9 mouse cellular contexts compared by ENCODE assay signal in the genomic region with DNA sequence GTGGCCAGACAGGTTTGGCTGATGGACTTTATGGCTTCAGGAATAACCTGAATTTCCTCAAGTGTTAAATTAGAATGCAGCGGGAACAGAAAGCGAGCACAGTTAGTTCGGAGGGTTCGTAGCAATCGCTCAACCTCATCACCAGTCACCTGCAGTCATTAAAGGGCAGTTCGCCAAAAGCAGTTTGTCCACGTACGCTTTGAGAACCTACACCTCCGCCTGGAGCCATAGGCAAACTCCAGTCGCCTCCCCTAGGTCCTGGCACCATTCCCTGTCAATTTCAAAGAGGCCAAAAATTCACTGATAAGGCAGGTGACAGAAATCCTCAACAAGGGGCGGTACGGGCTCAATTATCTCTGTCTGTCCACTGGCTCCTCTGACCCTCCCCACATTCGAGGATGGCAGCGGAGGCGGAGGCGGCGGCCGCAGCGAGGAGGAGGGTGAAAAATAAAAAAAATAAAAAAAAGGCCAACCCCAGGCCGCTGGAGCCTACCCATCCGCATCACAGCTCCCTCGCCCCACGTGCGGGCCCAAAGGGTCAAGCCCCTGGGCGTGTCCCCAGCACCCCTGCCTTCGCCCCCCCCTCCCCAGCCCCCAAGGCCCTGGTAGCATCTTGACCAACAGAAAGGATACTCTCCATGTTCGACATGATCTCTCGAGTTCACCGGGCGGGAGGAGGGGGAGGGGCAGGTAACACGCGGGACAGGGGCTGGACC. TPM values are rescaled to one million over a fixed set of nuclear protein-coding genes. Genes with fewer than 3 reads are reported as not detected.
DNase-seq lines count a peak whose midpoint lies in the region; ATAC-seq lines count a peak whose summit lies in the region.
"Had no signal": no experiment of that assay in that cellular context is flagged by ENCODE, and none has a peak within 500 bp of the region (broad histone marks: within the 10 kb centered on the region; RNA-seq: fewer than 3 reads in every experiment).

No protein-coding gene starts in this region.

- 12% methylated on average over 31 of the region's 32 CpGs for WGBS in intestine, embryonic 16.5 days
- WGBS in limb, embryonic 13.5 days: 18% methylated on average over 32 of the region's 32 CpGs
- WGBS in midbrain, embryonic 15.5 days: 22% methylated on average over 32 of the region's 32 CpGs
- WGBS in stomach, embryonic 15.5 days: 21% methylated on average over 32 of the region's 32 CpGs

- no peaks in the 10 kb centered on the region for H3K9me3 ChIP-seq in intestine, embryonic 16.5 days (ENCODE audit: control insufficient read depth, low read length)
- H3K9me3 ChIP-seq in limb, embryonic 13.5 days: no peaks in the 10 kb centered on the region
- H3K9me3 ChIP-seq in midbrain, embryonic 15.5 days: no peaks in the 10 kb centered on the region
- H3K9me3 ChIP-seq in stomach, embryonic 15.5 days: no peaks in the 10 kb centered on the region

- peak overlapping the region; percentile 51 for H3K4me2 ChIP-seq in intestine, embryonic 16.5 days (ENCODE audit: low read depth, low read length)
- peak overlapping the region; percentile 60 for H3K4me2 ChIP-seq in limb, embryonic 13.5 days (replicated peaks)
- H3K4me2 ChIP-seq in midbrain, embryonic 15.5 days: peak overlapping the region; percentile 52
- peak overlapping the region; percentile 49 for H3K4me2 ChIP-seq in stomach, embryonic 15.5 days

- H3K27me3 ChIP-seq in intestine, embryonic 16.5 days (replicated peaks; ENCODE audit: control insufficient read depth, insufficient read depth, low read length): no peaks in the 10 kb centered on the region
- H3K27me3 ChIP-seq in limb, embryonic 13.5 days: no peaks in the 10 kb centered on the region
- H3K27me3 ChIP-seq in midbrain, embryonic 15.5 days (replicated peaks): no peaks in the 10 kb centered on the region
- no peaks in the 10 kb centered on the region for H3K27me3 ChIP-seq in stomach, embryonic 15.5 days (replicated peaks)

- H3K4me3 ChIP-seq in intestine, embryonic 16.5 days (ENCODE audit: low read length): peak overlapping the region; percentile 56
- H3K4me3 ChIP-seq in limb, embryonic 13.5 days: peak overlapping the region; percentile 58
- peak overlapping the region; percentile 61 for H3K4me3 ChIP-seq in midbrain, embryonic 15.5 days
- peak overlapping the region; percentile 57 for H3K4me3 ChIP-seq in stomach, embryonic 15.5 days (replicated peaks)

- peak; percentile 86 for ATAC-seq in intestine, embryonic 16.5 days
- ATAC-seq in limb, embryonic 13.5 days (ENCODE audit: low FRiP score, low read depth): peak; percentile 70
- peak; percentile 84 for ATAC-seq in midbrain, embryonic 15.5 days (replicated peaks)
- peak; percentile 65 for ATAC-seq in stomach, embryonic 15.5 days (ENCODE audit: insufficient read depth, low FRiP score, low read depth)

- DNase-seq in spleen, adult 12 weeks (ENCODE audit: low spot score): peak; percentile 15
- no peak for DNase-seq in spleen, adult 18-20 months
- DNase-seq in cerebellum, postnatal 25 days: peak; percentile 62 to 64
- DNase-seq in gastrocnemius, postnatal 10 days: peak; percentile 2

- peak overlapping the region; percentile 75 for H3K9ac ChIP-seq in intestine, embryonic 16.5 days (ENCODE audit: low read depth, low read length)
- peak overlapping the region; percentile 63 for H3K9ac ChIP-seq in limb, embryonic 13.5 days
- H3K9ac ChIP-seq in midbrain, embryonic 15.5 days: peak overlapping the region; percentile 58
- H3K9ac ChIP-seq in stomach, embryonic 15.5 days: peak overlapping the region; percentile 37; the same call in 1 of the 2 replicates

- H3K36me3 ChIP-seq in intestine, embryonic 16.5 days (ENCODE audit: control insufficient read depth, insufficient read depth, low read length): no peaks in the 10 kb centered on the region
- H3K36me3 ChIP-seq in limb, embryonic 13.5 days: no peaks in the 10 kb centered on the region
- no peaks in the 10 kb centered on the region for H3K36me3 ChIP-seq in midbrain, embryonic 15.5 days (replicated peaks)
- H3K36me3 ChIP-seq in stomach, embryonic 15.5 days: no peaks in the 10 kb centered on the region

- H3K4me1 ChIP-seq in intestine, embryonic 16.5 days (ENCODE audit: control insufficient read depth, insufficient read depth, low read length): no peaks in the 10 kb centered on the region
- no peaks in the 10 kb centered on the region for H3K4me1 ChIP-seq in limb, embryonic 13.5 days
- no peaks in the 10 kb centered on the region for H3K4me1 ChIP-seq in midbrain, embryonic 15.5 days
- H3K4me1 ChIP-seq in stomach, embryonic 15.5 days: no peaks in the 10 kb centered on the region

- H3K27ac ChIP-seq in intestine, embryonic 16.5 days (ENCODE audit: low read length): peak overlapping the region; percentile 37; the same call in 1 of the 2 replicates
- no peak overlapping the region for H3K27ac ChIP-seq in limb, embryonic 13.5 days
- peak overlapping the region; percentile 36 for H3K27ac ChIP-seq in midbrain, embryonic 15.5 days
- H3K27ac ChIP-seq in stomach, embryonic 15.5 days: peak overlapping the region; percentile 35; the same call in 1 of the 2 replicates

RNA-seq across cellular contexts. Expression of gene 2610002M06Rik, which starts 0.5 kb away (rescaled TPM):
- total RNA-seq in gastrocnemius, postnatal 10 days (2021): 1 to 10 TPM; 4.7 to 4.9 TPM
- polyA plus RNA-seq in intestine, embryonic 16.5 days (2015; fragmentation: Nextera tagmentation; extraction: Ambion mirVana): 12.1 and 13.3 TPM in 2 replicates
- polyA plus RNA-seq in limb, embryonic 13.5 days (2015; fragmentation: Nextera tagmentation; extraction: Ambion mirVana): 9.0 and 9.2 TPM in 2 replicates
- polyA plus RNA-seq in midbrain, embryonic 15.5 days (2015; fragmentation: Nextera tagmentation; extraction: Ambion mirVana): 17.8 and 19.0 TPM in 2 replicates
- 13.4 and 13.9 TPM in 2 replicates for polyA plus RNA-seq in stomach, embryonic 15.5 days (2015; fragmentation: Nextera tagmentation; extraction: Ambion mirVana)

RNA-seq across cellular contexts. Expression of gene Tent5d, which starts 23.3 kb away (rescaled TPM):
- not detected for total RNA-seq in gastrocnemius, postnatal 10 days (2021)
- polyA plus RNA-seq in intestine, embryonic 16.5 days (2015; fragmentation: Nextera tagmentation; extraction: Ambion mirVana): not detected in 2 replicates
- 0.28 and 0.32 TPM in 2 replicates for polyA plus RNA-seq in limb, embryonic 13.5 days (2015; fragmentation: Nextera tagmentation; extraction: Ambion mirVana)
- 0.17 TPM in 1 of 2 replicates, not detected in the other for polyA plus RNA-seq in midbrain, embryonic 15.5 days (2015; fragmentation: Nextera tagmentation; extraction: Ambion mirVana)
- polyA plus RNA-seq in stomach, embryonic 15.5 days (2015; fragmentation: Nextera tagmentation; extraction: Ambion mirVana): 0.10 and 0.40 TPM in 2 replicates
- total RNA-seq: adrenal gland, adult 18-20 months had no signal

Comparison
In these comparisons a context has a peak if more than half of its experiments do, and no peak if none do; other contexts are left out.
1. DNase-seq: peak in spleen, adult 12 weeks (single experiment), cerebellum, postnatal 25 days (2 of 2) and gastrocnemius, postnatal 10 days (single experiment); none in spleen, adult 18-20 months (0 of 2).
2. Peak in every context shown above with its lines, with median percentiles within 50 percentile points of each other: ATAC-seq, H3K4me2 ChIP-seq, H3K4me3 ChIP-seq and H3K9ac ChIP-seq.